Mouse (Mus musculus) thymus, adult 2 months (tissue): ENCODE measurements around the gene Sycp2l.

ENCODE experiments used
- CTCF ChIP-seq: fragments of 200-500 bp; IDR thresholded peaks from 2 replicates; pipeline ENCODE4 v1.5.1; 2012; ENCODE audit warnings: mild to moderate bottlenecking, control low read depth, low read length, moderate library complexity, borderline replicate concordance; ENCODE audit not compliant: control insufficient read depth, poor library complexity, insufficient read depth; ENCODE audit errors: extremely low read depth
- POLR2A ChIP-seq: fragments of 200-500 bp; IDR thresholded peaks from 2 replicates; pipeline ENCODE4 v1.6.1; 2012; ENCODE audit warnings: mild to moderate bottlenecking, low read length, control low read depth, moderate library complexity; ENCODE audit not compliant: control insufficient read depth, poor library complexity, insufficient read depth; ENCODE audit errors: extremely low read depth

DNA sequence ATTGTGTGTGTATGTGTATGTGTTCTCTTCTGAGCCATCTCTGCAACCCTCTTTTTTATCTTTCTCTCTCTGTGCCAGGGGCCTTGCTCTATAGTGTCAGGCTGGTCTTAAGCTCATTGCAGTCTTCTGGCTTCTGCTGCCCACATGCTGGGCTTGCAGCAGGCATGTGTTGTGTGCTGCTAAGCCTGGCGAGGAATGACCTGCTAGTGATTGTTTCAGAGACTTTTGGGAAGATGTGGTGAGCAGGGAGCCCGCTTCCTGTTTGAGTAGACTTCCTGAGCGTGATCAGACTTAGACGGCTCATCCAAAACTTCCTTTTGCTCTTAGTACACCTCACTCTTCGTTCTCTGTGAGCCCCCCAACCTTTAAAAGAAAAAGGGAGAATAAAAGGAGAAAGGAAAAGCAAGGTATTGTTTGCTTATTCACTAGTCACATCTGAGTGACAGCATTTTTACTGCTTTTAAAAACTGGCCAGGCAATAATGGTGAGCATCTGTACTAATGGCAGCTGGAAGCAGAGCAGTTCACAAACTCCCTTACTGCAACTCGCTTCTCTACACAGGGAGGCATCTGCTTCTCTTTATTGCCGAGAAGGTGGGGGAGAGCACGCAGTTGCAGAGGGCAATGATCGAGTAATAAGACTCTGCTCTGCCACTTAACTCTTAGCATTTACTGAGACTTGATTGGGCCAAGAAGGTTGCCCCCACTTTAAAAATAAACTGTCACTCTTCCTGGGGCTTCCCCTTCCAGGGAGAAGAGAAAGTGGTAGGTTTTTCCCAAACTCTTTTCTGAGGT lies 5.2 kb downstream of the Sycp2l start:
- no peak for TF ChIP-seq CTCF
- no peak for TF ChIP-seq POLR2A
